Mouse (Mus musculus) R1 (cell line): ENCODE results near the gene Gm49359.
"Not testable (repeated sequence)": the region's sequence is repeated elsewhere in the genome, so short reads cannot be mapped to it uniquely, and the experiment has no call there.

Experiments
- DNase-seq: peaks from one replicate; pipeline ENCODE4 v3.0.0-alpha.2; 2018; ENCODE audit warnings: low read depth, low spot score

Gene Gm49359

GRCm38 (mm10) chr13:62466424-62467334 is at the start of gene Gm49359:
Gene Gm49359 (minus strand): TSS chr13:62466832.
- peak; percentile 97 for DNase-seq

DNA sequence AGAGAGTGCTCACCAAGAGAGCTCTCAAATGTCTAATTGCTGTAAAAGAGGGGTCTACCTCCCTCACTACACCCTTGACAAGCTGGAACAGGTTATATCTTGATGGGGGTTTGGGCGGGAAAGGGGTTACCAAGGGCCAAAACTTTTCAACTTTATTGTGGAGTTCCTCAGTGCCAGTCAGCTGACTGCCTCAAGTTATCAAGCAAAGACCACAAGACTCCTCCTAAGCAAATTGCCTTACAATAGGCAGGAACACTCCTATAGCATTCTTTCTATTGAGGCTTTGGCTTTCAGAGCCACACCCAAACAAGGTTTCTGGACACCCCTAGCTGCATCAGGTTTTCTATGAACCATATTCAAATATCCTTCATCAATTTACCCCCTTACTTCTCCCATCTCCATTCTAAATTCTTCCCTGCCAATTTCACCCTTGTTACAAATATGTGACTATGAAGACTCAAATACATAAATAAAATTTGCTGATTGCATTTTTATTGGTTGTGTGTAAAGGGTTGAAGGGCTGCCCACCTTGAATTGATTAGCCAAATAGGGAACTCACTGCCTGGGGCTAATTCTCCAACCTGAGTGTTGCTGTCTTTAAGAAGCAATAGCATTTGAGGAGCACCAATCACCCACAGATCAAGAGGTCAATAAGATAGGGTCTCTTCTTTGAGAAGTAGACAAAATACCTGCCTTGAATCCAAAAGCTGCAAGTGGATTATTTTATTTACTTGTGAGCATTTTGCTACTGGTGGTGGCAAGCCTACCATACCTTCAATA is 44.2 kb upstream of the Gm49359 start:
- DNase-seq = peak; percentile 96

- not testable (repeated sequence) for DNase-seq
Observed at GRCm38 (mm10) chr13:62472661-62473060, 6.0 kb upstream of the Gm49359 start.

GRCm38 (mm10) chr13:62469947-62470346 is 3.3 kb upstream of the Gm49359 start:
- peak; percentile 80 for DNase-seq
